Mouse (Mus musculus) brain, embryonic 18.5 days (tissue): ENCODE data around the gene Mast1.

Experiments used
- DNase-seq: peaks from one replicate; pipeline ENCODE4 v3.0.0-alpha.2; 2012; ENCODE audit warnings: low read depth, low spot score

Gene Mast1

GRCm38 (mm10) chr8:84973803-84974542 is 36.8 kb upstream of the Mast1 start:
- DNase-seq: no peak

GRCm38 (mm10) chr8:84973079-84973478 is 35.9 kb upstream of the Mast1 start:
- DNase-seq: no peak

GRCm38 (mm10) chr8:84970913-84971312 is 33.8 kb upstream of the Mast1 start:
- no peak for DNase-seq

- DNase-seq: no peak
These were observed 33.1 kb upstream of the Mast1 start for GRCm38 (mm10) chr8:84970135-84970790.

GRCm38 (mm10) chr8:84969241-84970134 is 32.3 kb upstream of the Mast1 start, which contains the start of the genes Gm49661, Prdx2 and Rnaseh2a:
Gene Gm49661, minus strand, starts transcription at chr8:84969433.
Gene Prdx2, plus strand, starts transcription at chr8:84969587.
Gene Rnaseh2a, minus strand, starts transcription at chr8:84969767.
- DNase-seq: no peak

- no peak for DNase-seq
These were observed 31.5 kb upstream of the Mast1 start for GRCm38 (mm10) chr8:84968650-84969049.

GRCm38 (mm10) chr8:84967532-84968304 is 30.6 kb upstream of the Mast1 start:
- DNase-seq: no peak

- DNase-seq: no peak
These were observed 29.4 kb upstream of the Mast1 start for GRCm38 (mm10) chr8:84966603-84967002.

- DNase-seq: peak; percentile 93
These were observed 28.7 kb upstream of the Mast1 start for GRCm38 (mm10) chr8:84965731-84966291.

GRCm38 (mm10) chr8:84963952-84964351 is 26.8 kb upstream of the Mast1 start:
- DNase-seq: no peak

- DNase-seq: no peak
These were observed 22.7 kb upstream of the Mast1 start for GRCm38 (mm10) chr8:84959811-84960210.

GRCm38 (mm10) chr8:84956768-84957167 is 19.6 kb upstream of the Mast1 start:
- no peak for DNase-seq

GRCm38 (mm10) chr8:84952612-84953255 is 15.6 kb upstream of the Mast1 start:
- DNase-seq: no peak

GRCm38 (mm10) chr8:84949753-84950152 is 12.6 kb upstream of the Mast1 start:
- no peak for DNase-seq

- no peak for DNase-seq
These were observed 10.0 kb upstream of the Mast1 start for GRCm38 (mm10) chr8:84947241-84947545.

- no peak for DNase-seq
These were observed 9.5 kb upstream of the Mast1 start, which contains the start of gene Rtbdn for GRCm38 (mm10) chr8:84946528-84947240. Gene Rtbdn, plus strand, starts transcription at chr8:84946991.

GRCm38 (mm10) chr8:84945633-84946527 is 8.7 kb upstream of the Mast1 start:
- no peak for DNase-seq

GRCm38 (mm10) chr8:84945235-84945632 is 8.1 kb upstream of the Mast1 start:
- DNase-seq: no peak
